Mouse (Mus musculus) kidney, adult 18-20 months (tissue): ENCODE measurements at regions not wholly inside any gene's neighbourhood (a gene's known extent, or its start where the extent isn't known, plus 50 kb on each side); places are given as distances from the start of the nearest gene placed in this dataset.

ENCODE experiments used
- DNase-seq: peaks from one replicate; pipeline ENCODE4 v3.0.0; 2021

- DNase-seq: no peak
Measured at GRCm38 (mm10) chr3:102311482-102312225, 107.2 kb upstream of the Vangl1 start.

DNA sequence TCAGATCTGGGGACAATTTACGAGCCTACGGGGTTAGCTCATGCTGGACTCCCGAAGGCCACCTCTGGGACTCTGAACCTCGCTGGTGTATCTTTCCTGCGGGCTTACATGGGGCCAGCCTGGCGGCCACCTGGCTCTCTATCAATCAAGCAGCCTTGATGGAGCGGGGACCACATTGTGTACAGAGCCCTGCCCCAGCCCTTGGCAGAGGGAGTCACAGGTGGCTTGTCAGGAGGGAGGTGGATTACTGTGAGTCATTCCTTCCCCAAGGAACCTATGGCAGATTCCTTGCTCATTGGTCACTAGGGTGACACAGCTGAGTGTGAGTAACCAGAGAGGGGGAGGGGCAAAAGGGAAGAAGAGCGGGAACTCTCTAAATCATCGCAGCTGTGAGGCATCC, 105.8 kb upstream of the Vangl1 start:
- DNase-seq: no peak

DNA sequence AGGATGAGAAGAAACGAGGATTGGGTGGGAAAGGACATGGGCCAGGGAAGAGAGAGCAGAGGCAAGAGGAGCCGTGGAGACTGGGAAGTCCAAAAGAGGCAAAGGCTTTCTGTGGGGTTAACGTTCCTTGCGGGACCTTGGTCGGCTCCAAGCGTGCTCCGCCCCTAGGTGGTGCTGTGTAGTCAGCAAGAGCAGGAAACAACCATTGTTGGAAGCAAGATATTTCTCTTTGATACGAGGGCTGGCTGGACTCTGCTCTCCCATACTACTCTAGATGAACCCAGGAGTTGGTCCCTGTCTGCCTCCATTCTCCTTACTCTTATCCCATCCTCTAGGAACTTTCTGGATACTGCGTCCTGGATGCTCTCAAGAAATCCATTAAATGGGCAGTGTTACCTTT, 105.3 kb upstream of the Vangl1 start:
- peak; percentile 79 for DNase-seq

DNA sequence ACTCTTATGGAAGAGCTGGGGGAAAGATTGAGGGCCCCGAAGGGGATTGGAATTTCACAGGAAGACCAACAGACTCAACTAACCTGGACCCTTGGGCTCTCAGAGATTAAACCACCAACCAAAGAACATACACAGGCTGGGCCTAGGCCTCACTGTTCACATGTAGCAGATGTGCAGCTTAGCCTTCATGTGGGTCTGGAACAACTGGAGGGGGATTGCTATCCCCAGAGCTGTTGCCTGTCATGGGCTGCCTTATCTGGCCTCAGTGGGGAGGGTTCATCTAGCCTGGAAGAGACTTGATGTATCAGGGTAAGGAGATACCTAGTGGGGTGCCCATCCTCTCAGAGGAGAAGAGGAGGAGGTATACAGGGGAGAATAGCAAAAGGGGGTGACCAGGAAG, 103.2 kb upstream of the Vangl1 start:
- no peak for DNase-seq

DNA sequence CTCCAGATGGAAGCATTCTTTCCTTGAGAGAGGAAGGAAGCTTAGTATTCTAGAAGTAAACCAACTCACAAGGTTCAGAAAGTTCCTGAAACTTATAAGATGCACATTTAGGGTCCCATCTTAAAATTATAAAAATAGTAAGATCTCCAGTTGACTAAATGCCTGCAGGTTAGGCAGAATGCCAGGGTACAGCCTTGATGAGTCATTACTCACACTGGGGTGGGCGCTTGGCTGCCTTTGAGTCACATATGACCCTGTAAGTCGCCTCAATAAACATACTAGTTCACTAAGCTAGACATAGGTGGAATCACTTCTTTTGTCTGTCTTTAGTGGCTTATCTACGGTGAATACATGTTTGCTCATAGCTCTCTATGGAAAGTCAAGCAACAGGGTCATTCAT, 87.9 kb upstream of the Vangl1 start:
- no peak for DNase-seq

GRCm38 (mm10) chr3:102281983-102282382, 77.5 kb upstream of the Vangl1 start:
- no peak for DNase-seq

DNA sequence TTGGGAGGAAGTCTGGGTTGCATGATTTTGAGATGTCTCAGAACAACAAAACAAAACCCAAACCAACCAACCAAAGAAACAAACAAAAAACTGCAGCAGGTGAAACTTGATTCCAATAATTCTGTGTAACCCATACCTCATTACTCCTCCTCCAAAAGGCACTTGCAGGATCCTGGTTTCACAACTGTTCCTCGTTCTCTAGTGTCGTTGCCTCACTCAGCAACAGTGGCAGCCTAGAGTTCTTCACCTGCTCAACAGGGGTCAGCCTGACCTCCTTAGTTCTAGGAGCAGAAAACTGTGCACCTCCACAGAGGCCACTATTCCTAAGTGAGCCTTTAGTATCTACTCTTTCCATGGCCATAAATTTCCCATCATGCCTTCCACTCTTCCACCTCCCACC, 72.3 kb upstream of the Vangl1 start:
- no peak for DNase-seq

DNA sequence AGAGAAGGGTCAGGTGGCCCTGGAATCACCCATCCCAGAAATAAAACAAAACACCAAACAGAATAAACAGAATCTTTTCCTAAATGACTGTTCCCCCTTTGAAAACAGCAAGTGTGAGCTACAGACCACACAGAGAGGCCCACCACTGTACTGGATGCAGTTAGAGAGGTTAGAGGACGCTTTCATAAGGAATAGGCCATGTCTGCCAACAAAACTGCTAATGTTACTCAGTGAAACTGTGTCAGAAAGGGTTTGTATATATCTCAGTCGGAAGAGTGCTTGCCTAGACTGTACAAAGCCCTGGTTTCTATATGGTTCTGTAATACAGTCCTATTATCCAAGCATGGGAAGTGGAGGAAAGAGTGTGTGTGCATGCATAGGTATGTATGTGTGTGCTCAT, 71.8 kb upstream of the Vangl1 start:
- DNase-seq: no peak

DNA sequence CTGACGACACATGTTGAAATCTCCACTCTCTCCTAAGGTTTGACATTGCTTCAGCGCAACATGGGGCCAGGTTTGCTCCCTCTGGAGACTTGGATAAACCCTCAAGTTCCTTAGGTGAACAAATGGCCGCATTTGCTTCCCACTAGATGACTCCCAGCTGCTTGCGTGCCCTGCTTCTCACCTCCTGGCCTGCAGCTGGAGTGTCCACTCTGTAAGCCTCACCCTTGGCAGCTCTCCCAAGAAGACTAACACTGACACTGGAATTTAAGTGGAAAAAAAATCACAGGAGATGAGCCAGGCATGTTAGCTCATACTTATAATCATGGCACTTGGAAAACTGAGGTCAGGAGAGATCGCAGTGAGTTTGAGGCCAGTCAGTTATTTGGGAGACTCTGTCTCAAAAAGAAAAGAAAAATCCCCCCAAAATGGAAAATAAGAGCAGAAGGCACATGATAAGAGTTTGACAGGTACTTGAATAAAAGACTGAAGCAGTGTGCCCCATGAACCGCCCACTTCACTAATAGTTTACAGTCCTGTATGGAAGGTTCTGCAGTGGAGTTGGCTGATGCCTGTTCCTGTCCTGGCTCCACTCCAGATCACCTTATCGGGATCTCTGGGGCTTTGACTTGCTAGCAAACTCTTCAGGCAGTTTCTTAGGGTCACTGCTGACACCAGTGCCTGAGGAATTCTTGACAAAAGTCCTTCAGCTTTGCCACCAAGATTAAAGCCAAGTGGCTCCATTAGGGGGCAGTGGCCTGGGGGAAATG, 70.9 kb upstream of the Vangl1 start:
- no peak for DNase-seq

GRCm38 (mm10) chr3:102270779-102271178, 66.3 kb upstream of the Vangl1 start:
- DNase-seq: no peak

- no peak for DNase-seq
Measured at GRCm38 (mm10) chr3:102270257-102270656, 65.8 kb upstream of the Vangl1 start.

DNA sequence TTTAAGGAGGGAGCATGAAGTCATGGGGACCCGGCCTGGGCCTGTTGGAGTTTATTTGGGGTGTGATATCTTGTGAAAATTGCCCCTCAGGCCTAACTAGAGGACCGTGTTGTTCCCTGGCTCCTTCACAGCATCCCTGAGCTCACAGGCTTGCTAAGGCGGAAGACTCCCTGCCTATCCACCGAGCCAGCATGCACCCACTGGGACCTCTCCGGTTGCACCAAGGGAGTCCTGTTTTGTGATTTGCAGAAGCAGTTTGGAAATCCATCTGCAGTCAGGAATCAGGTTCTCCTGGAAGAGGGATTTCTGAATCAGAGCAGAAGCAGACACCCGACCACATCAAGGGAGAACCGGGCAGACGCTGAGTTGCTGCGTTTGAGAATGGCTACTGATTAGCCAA, 61.6 kb upstream of the Vangl1 start:
- no peak for DNase-seq

DNA sequence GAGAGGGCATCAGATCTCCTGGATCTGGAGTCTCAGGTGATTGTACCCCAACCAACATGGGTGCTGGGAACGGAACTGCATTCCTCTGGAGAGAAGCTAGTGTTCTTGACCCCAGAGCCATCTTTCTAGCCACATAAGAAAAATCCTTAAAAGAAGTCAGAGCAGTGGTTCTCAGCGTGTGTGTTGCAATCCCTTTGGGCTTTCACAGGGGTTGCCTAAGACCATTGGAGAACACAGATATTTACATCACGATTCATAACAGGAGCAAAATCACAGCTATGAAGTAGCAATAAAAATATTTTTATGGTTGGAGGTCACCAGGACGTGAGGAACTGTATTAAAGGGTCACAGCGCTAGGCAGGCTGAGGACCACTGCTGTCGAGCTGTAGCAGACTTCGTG, 60.7 kb upstream of the Vangl1 start:
- no peak for DNase-seq

DNA sequence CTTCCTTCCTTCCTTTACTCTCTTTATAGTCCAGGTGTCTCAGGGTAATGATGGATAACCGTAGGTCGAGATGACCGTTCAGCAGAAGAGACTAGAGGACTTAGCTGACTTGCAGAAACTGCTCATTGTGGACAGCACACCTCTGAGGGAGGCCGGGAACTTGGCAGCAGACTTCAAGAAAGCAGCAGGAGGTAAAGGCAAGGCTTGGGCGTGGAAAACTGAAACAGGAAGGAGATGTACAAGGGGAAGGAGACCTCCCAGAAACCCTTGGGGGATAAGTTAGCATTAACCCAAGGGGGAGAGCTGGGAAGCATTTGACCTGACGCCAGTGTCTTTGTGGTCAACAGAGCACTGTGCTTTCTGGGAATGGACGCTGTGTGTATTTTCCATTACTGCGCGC, 58.8 kb upstream of the Vangl1 start:
- DNase-seq: no peak

- no peak for DNase-seq
Measured at GRCm38 (mm10) chr3:102262665-102263064, 58.2 kb upstream of the Vangl1 start.

DNA sequence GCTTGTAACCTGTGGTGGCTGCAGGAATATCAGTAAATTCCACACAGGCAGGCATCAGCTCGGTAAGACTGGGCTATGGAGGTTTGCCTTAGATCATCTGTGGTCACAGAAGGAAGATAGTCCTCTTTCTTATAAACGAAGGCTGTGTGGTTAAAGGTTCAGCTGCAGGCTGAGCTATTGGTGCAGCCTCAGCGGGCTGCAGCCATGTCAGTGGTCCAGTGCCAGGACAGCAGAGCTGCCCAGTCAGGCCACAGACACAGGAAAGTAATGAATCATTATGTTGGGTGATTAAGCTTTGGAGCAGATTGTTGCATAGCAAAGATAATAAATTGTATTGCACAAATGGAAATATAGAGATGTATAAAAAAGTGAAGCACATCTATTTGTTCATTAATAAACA, 57.0 kb upstream of the Vangl1 start:
- DNase-seq: no peak
